Mouse (Mus musculus) stomach, postnatal 0 days (tissue): ENCODE data around the gene Ppfia3.

Experiments used
- CTCF ChIP-seq: IDR thresholded peaks from 2 replicates; pipeline ENCODE4 v1.5.1; 2016; ENCODE audit warnings: antibody characterized with exemption, low read depth, mild to moderate bottlenecking, moderate library complexity
- EP300 ChIP-seq: optimal IDR thresholded peaks from 2 replicates; pipeline ENCODE3; 2016; ENCODE audit warnings: antibody characterized with exemption

DNA sequence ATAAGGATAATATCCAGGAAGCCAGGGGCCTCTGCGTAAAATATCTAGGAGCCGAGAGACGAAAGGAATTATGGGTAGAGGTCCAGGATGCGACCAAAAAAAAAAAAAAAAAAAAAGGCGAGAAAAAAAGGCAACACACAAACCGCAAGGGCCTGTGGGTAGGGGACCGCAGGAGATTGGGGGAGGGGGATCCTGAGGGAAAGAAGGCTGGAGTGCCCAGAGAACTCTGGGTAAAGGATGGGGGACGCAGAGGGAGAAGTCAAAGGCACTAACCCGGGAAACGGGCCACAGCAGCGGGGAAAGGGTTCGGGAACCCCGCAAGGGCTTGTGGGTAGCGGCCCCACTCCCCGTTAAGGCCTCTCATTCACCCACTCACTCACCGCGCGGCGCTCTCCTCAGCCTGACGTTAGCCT lies 28.3 kb upstream of the Ppfia3 start:
- no peak for TF ChIP-seq CTCF
- no peak for TF ChIP-seq EP300
